Mouse (Mus musculus) hindbrain, embryonic 16.5 days (tissue): ENCODE measurements at regions not wholly inside any gene's neighbourhood (a gene's known extent, or its start where the extent isn't known, plus 50 kb on each side); places are given as distances from the start of the nearest gene placed in this dataset.

ENCODE experiments used
- ATAC-seq: fragments of 200-750 bp; cut with Nextera tagmentation; 2 replicates; pipeline ENCODE4 v1.8.0; 2017; ENCODE audit warnings: moderate TSS enrichment, moderate library complexity
- H3K27ac ChIP-seq: fragments of 300-500 bp; sonication (generic); 2 replicates; pipeline ENCODE4 v1.5.1; 2014; ENCODE audit warnings: low read depth, mild to moderate bottlenecking, control low read depth, low read length, moderate library complexity
- H3K27me3 ChIP-seq: fragments of 300-500 bp; sonication (generic); replicated peaks from 2 replicates; pipeline ENCODE4 v1.6.1; 2014; ENCODE audit warnings: low read length; ENCODE audit not compliant: control insufficient read depth, insufficient read depth
- H3K36me3 ChIP-seq: fragments of 300-500 bp; sonication (generic); 2 replicates; pipeline ENCODE4 v1.6.1; 2014; ENCODE audit warnings: mild to moderate bottlenecking, low read length, moderate library complexity, mixed read lengths; ENCODE audit not compliant: control insufficient read depth, insufficient read depth
- H3K4me1 ChIP-seq: fragments of 300-500 bp; sonication (generic); 2 replicates; pipeline ENCODE4 v1.6.1; 2014; ENCODE audit warnings: low read depth, low read length; ENCODE audit not compliant: control insufficient read depth, insufficient read depth
- H3K4me2 ChIP-seq: fragments of 300-500 bp; sonication (generic); 2 replicates; pipeline ENCODE4 v1.6.1; 2014; ENCODE audit warnings: mild to moderate bottlenecking, low read length, control low read depth, moderate library complexity
- H3K4me3 ChIP-seq: fragments of 300-500 bp; sonication (generic); 2 replicates; pipeline ENCODE4 v1.5.1; 2014; ENCODE audit warnings: mild to moderate bottlenecking, low read length, control low read depth, moderate library complexity
- H3K9ac ChIP-seq: fragments of 300-500 bp; sonication (generic); 2 replicates; pipeline ENCODE4 v1.6.1; 2014; ENCODE audit warnings: low read depth, mild to moderate bottlenecking, control low read depth, low read length, moderate library complexity
- H3K9me3 ChIP-seq: fragments of 300-500 bp; sonication (generic); 2 replicates; pipeline ENCODE4 v1.6.1; 2014; ENCODE audit warnings: mild to moderate bottlenecking, low read length, moderate library complexity; ENCODE audit not compliant: control insufficient read depth
- WGBS: fragments of 180-500 bp; shearing (Covaris S2); extraction: QIAGEN DNeasy Blood & Tissue Kit; methylation state at CpG from one replicate; pipeline ENCODE4 v1.1.7; 2014; 5-methylcytosine and 5-hydroxymethylcytosine counted together

- Histone ChIP-seq H3K27ac (no peak overlapping the region), H3K9ac (no peak overlapping the region), H3K27me3 (no peaks in the 10 kb centered on the region), H3K36me3 (no peaks in the 10 kb centered on the region), H3K9me3 (no peaks in the 10 kb centered on the region), H3K4me3 (no peak overlapping the region), H3K4me1 (no peaks in the 10 kb centered on the region), H3K4me2 (no peak overlapping the region)
- WGBS = 85% methylated on average over 2 of the region's 2 CpGs
- no peak for ATAC-seq
These were observed 334.4 kb downstream of the Tox3 start for GRCm38 (mm10) chr8:90013755-90014154.

- H3K27me3 ChIP-seq = no peaks in the 10 kb centered on the region
- H3K4me2 ChIP-seq = no peak overlapping the region
- no peaks in the 10 kb centered on the region for H3K4me1 ChIP-seq
- H3K27ac ChIP-seq = no peak overlapping the region
- ATAC-seq = no peak
- H3K4me3 ChIP-seq = no peak overlapping the region
- H3K9me3 ChIP-seq = no peaks in the 10 kb centered on the region
- no peaks in the 10 kb centered on the region for H3K36me3 ChIP-seq
- H3K9ac ChIP-seq = no peak overlapping the region
- WGBS = 73% methylated on average over 6 of the region's 6 CpGs
These were observed 336.3 kb downstream of the Tox3 start for GRCm38 (mm10) chr8:90011682-90012409.

GRCm38 (mm10) chr8:90009431-90009830 lies 338.7 kb downstream of the Tox3 start:
- WGBS = 78% methylated on average over 1 of the region's 1 CpGs
- H3K27ac ChIP-seq = no peak overlapping the region

GRCm38 (mm10) chr8:90000899-90001640 lies 347.1 kb downstream of the Tox3 start:
- 30% methylated on average over 15 of the region's 15 CpGs for WGBS
- H3K27ac ChIP-seq = no peak overlapping the region

More at GRCm38 (mm10) chr8:90009431-90009830, 338.7 kb downstream of the Tox3 start:
- H3K4me3 ChIP-seq = no peak overlapping the region
- H3K9me3 ChIP-seq = no peaks in the 10 kb centered on the region
- no peak overlapping the region for H3K4me2 ChIP-seq
- no peak overlapping the region for H3K9ac ChIP-seq
- ATAC-seq = no peak
- no peaks in the 10 kb centered on the region for H3K4me1 ChIP-seq
- H3K27me3 ChIP-seq = no peaks in the 10 kb centered on the region
- no peaks in the 10 kb centered on the region for H3K36me3 ChIP-seq

GRCm38 (mm10) chr8:89993743-89994142 lies 354.4 kb downstream of the Tox3 start:
- Histone ChIP-seq H3K4me2 (no peak overlapping the region), H3K4me3 (no peak overlapping the region), H3K27ac (no peak overlapping the region), H3K9me3 (no peaks in the 10 kb centered on the region), H3K27me3 (no peaks in the 10 kb centered on the region), H3K36me3 (no peaks in the 10 kb centered on the region), H3K4me1 (no peaks in the 10 kb centered on the region), H3K9ac (no peak overlapping the region)
- 73% methylated on average over 4 of the region's 4 CpGs for WGBS
- no peak for ATAC-seq

More at GRCm38 (mm10) chr8:90000899-90001640, 347.1 kb downstream of the Tox3 start:
- Histone ChIP-seq H3K36me3 (no peaks in the 10 kb centered on the region), H3K4me2 (no peak overlapping the region), H3K9ac (no peak overlapping the region), H3K4me1 (no peaks in the 10 kb centered on the region), H3K9me3 (no peaks in the 10 kb centered on the region), H3K4me3 (no peak overlapping the region), H3K27me3 (no peaks in the 10 kb centered on the region)
- no peak for ATAC-seq

GRCm38 (mm10) chr8:89983859-89984258 lies 364.3 kb downstream of the Tox3 start:
- Histone ChIP-seq H3K4me2 (no peak overlapping the region), H3K4me3 (no peak overlapping the region), H3K27ac (no peak overlapping the region), H3K9me3 (no peaks in the 10 kb centered on the region), H3K9ac (no peak overlapping the region), H3K36me3 (no peaks in the 10 kb centered on the region), H3K27me3 (no peaks in the 10 kb centered on the region), H3K4me1 (no peaks in the 10 kb centered on the region)
- WGBS = 98% methylated on average over 2 of the region's 2 CpGs
- no peak for ATAC-seq

- no peak overlapping the region for H3K4me3 ChIP-seq
- no peak overlapping the region for H3K27ac ChIP-seq
- no peak for ATAC-seq
- H3K9ac ChIP-seq = no peak overlapping the region
- no peaks in the 10 kb centered on the region for H3K9me3 ChIP-seq
- H3K4me1 ChIP-seq = no peaks in the 10 kb centered on the region
- 67% methylated on average over 2 of the region's 2 CpGs for WGBS
- no peaks in the 10 kb centered on the region for H3K27me3 ChIP-seq
- no peak overlapping the region for H3K4me2 ChIP-seq
- no peaks in the 10 kb centered on the region for H3K36me3 ChIP-seq
These were observed 365.6 kb downstream of the Tox3 start for GRCm38 (mm10) chr8:89982551-89982950.

GRCm38 (mm10) chr8:89981320-89981719 lies 366.8 kb downstream of the Tox3 start:
- H3K27ac ChIP-seq = no peak overlapping the region
- ATAC-seq = no peak
- H3K27me3 ChIP-seq = no peaks in the 10 kb centered on the region
- H3K4me3 ChIP-seq = no peak overlapping the region
- H3K9ac ChIP-seq = no peak overlapping the region
- H3K4me2 ChIP-seq = no peak overlapping the region
- no peaks in the 10 kb centered on the region for H3K9me3 ChIP-seq
- H3K4me1 ChIP-seq = no peaks in the 10 kb centered on the region
- WGBS = 73% methylated on average over 2 of the region's 2 CpGs
- H3K36me3 ChIP-seq = no peaks in the 10 kb centered on the region

- ATAC-seq = no peak
- no peak overlapping the region for H3K27ac ChIP-seq
- no peaks in the 10 kb centered on the region for H3K9me3 ChIP-seq
- no peaks in the 10 kb centered on the region for H3K27me3 ChIP-seq
- no peak overlapping the region for H3K9ac ChIP-seq
- no peaks in the 10 kb centered on the region for H3K36me3 ChIP-seq
- 81% methylated on average over 4 of the region's 4 CpGs for WGBS
- H3K4me2 ChIP-seq = no peak overlapping the region
- no peaks in the 10 kb centered on the region for H3K4me1 ChIP-seq
- no peak overlapping the region for H3K4me3 ChIP-seq
These were observed 367.7 kb downstream of the Tox3 start for GRCm38 (mm10) chr8:89980441-89980840.
